Mouse (Mus musculus): ENCODE measurements around the gene Pdxp.

Pdxp gene

GRCm38 (mm10) chr15:78913632-78914090 lies at the start of gene Pdxp:
Gene Pdxp (plus strand): TSS chr15:78913919.
- peak; percentile 98 for DNase-seq (ENCODE audit: low read depth, low spot score)

GRCm38 (mm10) chr15:78868398-78868797 lies 45.3 kb upstream of the Pdxp start:
- DNase-seq (ENCODE audit: low read depth, low spot score), result no peak

GRCm38 (mm10) chr15:78868826-78869233 lies 44.9 kb upstream of the Pdxp start:
- DNase-seq (ENCODE audit: low read depth, low spot score), result no peak

GRCm38 (mm10) chr15:78869775-78870174 lies 43.9 kb upstream of the Pdxp start:
- peak; percentile 70 for DNase-seq (ENCODE audit: low read depth, low spot score)

- DNase-seq (ENCODE audit: low read depth, low spot score), result no peak
Observed at GRCm38 (mm10) chr15:78872021-78872608, 41.6 kb upstream of the Pdxp start.

- DNase-seq (ENCODE audit: low read depth, low spot score), result no peak
Observed at GRCm38 (mm10) chr15:78873803-78874435, 39.8 kb upstream of the Pdxp start.

- DNase-seq (ENCODE audit: low read depth, low spot score), result no peak
Observed at GRCm38 (mm10) chr15:78874989-78875388, 38.7 kb upstream of the Pdxp start.

GRCm38 (mm10) chr15:78875537-78875936 lies 38.2 kb upstream of the Pdxp start:
- no peak for DNase-seq (ENCODE audit: low read depth, low spot score)

- DNase-seq (ENCODE audit: low read depth, low spot score), result peak; percentile 71
Observed at GRCm38 (mm10) chr15:78876258-78876696, 37.4 kb upstream of the Pdxp start.

- peak; percentile 97 for DNase-seq (ENCODE audit: low read depth, low spot score)
Observed at GRCm38 (mm10) chr15:78876991-78877809, 36.5 kb upstream of the Pdxp start, which contains the start of gene Gga1. Gene Gga1 (plus strand): TSS chr15:78877190.

GRCm38 (mm10) chr15:78877810-78878390 lies 35.8 kb upstream of the Pdxp start:
- no peak for DNase-seq (ENCODE audit: low read depth, low spot score)

GRCm38 (mm10) chr15:78878792-78879516 lies 34.8 kb upstream of the Pdxp start:
- peak; percentile 50 for DNase-seq (ENCODE audit: low read depth, low spot score)

- DNase-seq (ENCODE audit: low read depth, low spot score), result no peak
Observed at GRCm38 (mm10) chr15:78880432-78880831, 33.3 kb upstream of the Pdxp start.

GRCm38 (mm10) chr15:78881828-78882227 lies 31.9 kb upstream of the Pdxp start:
- DNase-seq (ENCODE audit: low read depth, low spot score), result no peak

- no peak for DNase-seq (ENCODE audit: low read depth, low spot score)
Observed at GRCm38 (mm10) chr15:78889401-78889853, 24.3 kb upstream of the Pdxp start.

- no peak for DNase-seq (ENCODE audit: low read depth, low spot score)
Observed at GRCm38 (mm10) chr15:78892440-78892839, 21.3 kb upstream of the Pdxp start.

GRCm38 (mm10) chr15:78894726-78895125 lies 19.0 kb upstream of the Pdxp start:
- peak; percentile 56 for DNase-seq (ENCODE audit: low read depth, low spot score)

GRCm38 (mm10) chr15:78895741-78896140 lies 18.0 kb upstream of the Pdxp start:
- DNase-seq (ENCODE audit: low read depth, low spot score), result peak; percentile 44

- peak; percentile 79 for DNase-seq (ENCODE audit: low read depth, low spot score)
Observed at GRCm38 (mm10) chr15:78896149-78896548, 17.6 kb upstream of the Pdxp start.

- no peak for DNase-seq (ENCODE audit: low read depth, low spot score)
Observed at GRCm38 (mm10) chr15:78897488-78897887, 16.2 kb upstream of the Pdxp start.

- DNase-seq (ENCODE audit: low read depth, low spot score), result peak; percentile 72
Observed at GRCm38 (mm10) chr15:78898507-78899001, 15.2 kb upstream of the Pdxp start.

Measured in CD4-positive helper T cell, adult 2 months (primary cell).